Mouse (Mus musculus): ENCODE results near the gene Ipo7.
A peak's percentile ranks its signal among the peaks of the same experiment; 100 is the strongest.
"Not testable (repeated sequence)": the region's sequence is repeated elsewhere in the genome, so short reads cannot be mapped to it uniquely, and the experiment has no call there.

Gene Ipo7

GRCm38 (mm10) chr7:110018117-110018630 lies at the start of gene Ipo7:
TSS of gene Ipo7 (plus strand) at chr7:110018274.
- peak; percentile 84 for DNase-seq (ENCODE audit: low read depth, low spot score)

- peak; percentile 93 for DNase-seq (ENCODE audit: low read depth, low spot score)
Observed at GRCm38 (mm10) chr7:109968924-109969450, 49.1 kb upstream of the Ipo7 start.

GRCm38 (mm10) chr7:109969542-109969941 lies 48.5 kb upstream of the Ipo7 start:
- DNase-seq (ENCODE audit: low read depth, low spot score): no peak

- DNase-seq (ENCODE audit: low read depth, low spot score): no peak
Observed at GRCm38 (mm10) chr7:109975966-109976715, 41.9 kb upstream of the Ipo7 start.

GRCm38 (mm10) chr7:109977131-109977530 lies 40.9 kb upstream of the Ipo7 start:
- not testable (repeated sequence) for DNase-seq (ENCODE audit: low read depth, low spot score)

- DNase-seq (ENCODE audit: low read depth, low spot score): not testable (repeated sequence)
Observed at GRCm38 (mm10) chr7:109984608-109985007, 33.5 kb upstream of the Ipo7 start.

- no peak for DNase-seq (ENCODE audit: low read depth, low spot score)
Observed at GRCm38 (mm10) chr7:109985661-109986132, 32.4 kb upstream of the Ipo7 start.

- DNase-seq (ENCODE audit: low read depth, low spot score): peak; percentile 97
Observed at GRCm38 (mm10) chr7:109986133-109986669, 31.9 kb upstream of the Ipo7 start.

- not testable (repeated sequence) for DNase-seq (ENCODE audit: low read depth, low spot score)
Observed at GRCm38 (mm10) chr7:109986775-109987174, 31.3 kb upstream of the Ipo7 start, which contains the start of gene Tmem41b. TSS of gene Tmem41b (minus strand) at chr7:109986929.

- DNase-seq (ENCODE audit: low read depth, low spot score): no peak
Observed at GRCm38 (mm10) chr7:109991286-109991685, 26.8 kb upstream of the Ipo7 start.

GRCm38 (mm10) chr7:109993157-109993959 lies 24.7 kb upstream of the Ipo7 start:
- no peak for DNase-seq (ENCODE audit: low read depth, low spot score)

- no peak for DNase-seq (ENCODE audit: low read depth, low spot score)
Observed at GRCm38 (mm10) chr7:109998388-109998787, 19.7 kb upstream of the Ipo7 start.

- no peak for DNase-seq (ENCODE audit: low read depth, low spot score)
Observed at GRCm38 (mm10) chr7:110002092-110002491, 16.0 kb upstream of the Ipo7 start.

GRCm38 (mm10) chr7:110002968-110003367 lies 15.1 kb upstream of the Ipo7 start:
- DNase-seq (ENCODE audit: low read depth, low spot score): no peak

GRCm38 (mm10) chr7:110005976-110006375 lies 12.1 kb upstream of the Ipo7 start:
- DNase-seq (ENCODE audit: low read depth, low spot score): no peak

- no peak for DNase-seq (ENCODE audit: low read depth, low spot score)
Observed at GRCm38 (mm10) chr7:110006471-110007195, 11.4 kb upstream of the Ipo7 start.

- no peak for DNase-seq (ENCODE audit: low read depth, low spot score)
Observed at GRCm38 (mm10) chr7:110008513-110008912, 9.6 kb upstream of the Ipo7 start.

GRCm38 (mm10) chr7:110009084-110009483 lies 9.0 kb upstream of the Ipo7 start:
- DNase-seq (ENCODE audit: low read depth, low spot score): no peak

GRCm38 (mm10) chr7:110011417-110011816 lies 6.7 kb upstream of the Ipo7 start:
- no peak for DNase-seq (ENCODE audit: low read depth, low spot score)

GRCm38 (mm10) chr7:110014272-110014671 lies 3.8 kb upstream of the Ipo7 start:
- no peak for DNase-seq (ENCODE audit: low read depth, low spot score)
